Mouse (Mus musculus) kidney, embryonic 14.5 days (tissue): Measurements from ENCODE around the gene Rbm39. TPM values are rescaled to one million over a fixed set of nuclear protein-coding genes. Genes with fewer than 3 reads are reported as not detected.

ENCODE experiments used
- ATAC-seq: fragments of 200-750 bp; cut with Nextera tagmentation; 2 replicates; pipeline ENCODE4 v1.8.0; 2017; ENCODE audit warnings: moderate number of reproducible peaks, mild to moderate bottlenecking, moderate TSS enrichment, moderate library complexity; ENCODE audit not compliant: low FRiP score, low TSS enrichment
- H3K27ac ChIP-seq: fragments of 300-500 bp; sonication (generic); 2 replicates; pipeline ENCODE4 v1.5.1; 2014; ENCODE audit warnings: low read depth, mild to moderate bottlenecking, low read length, moderate library complexity, mixed read lengths
- H3K27me3 ChIP-seq: fragments of 300-500 bp; sonication (generic); 2 replicates; pipeline ENCODE4 v1.6.1; 2014; ENCODE audit warnings: mild to moderate bottlenecking, low read length; ENCODE audit not compliant: control insufficient read depth, insufficient read depth
- H3K36me3 ChIP-seq: fragments of 300-500 bp; sonication (generic); 2 replicates; pipeline ENCODE4 v1.6.1; 2014; ENCODE audit warnings: low read length, mixed read lengths; ENCODE audit not compliant: control insufficient read depth, insufficient read depth
- H3K4me1 ChIP-seq: fragments of 300-500 bp; sonication (generic); 2 replicates; pipeline ENCODE4 v1.6.1; 2014; ENCODE audit warnings: low read length, mixed read lengths; ENCODE audit not compliant: control insufficient read depth, insufficient read depth
- H3K4me2 ChIP-seq: fragments of 300-500 bp; sonication (generic); replicated peaks from 2 replicates; pipeline ENCODE4 v1.6.1; 2014; ENCODE audit warnings: low read depth, mild to moderate bottlenecking, low read length
- H3K4me3 ChIP-seq: fragments of 300-500 bp; sonication (generic); 2 replicates; pipeline ENCODE4 v1.5.1; 2014; ENCODE audit warnings: mild to moderate bottlenecking, low read length
- H3K9ac ChIP-seq: fragments of 300-500 bp; sonication (generic); 2 replicates; pipeline ENCODE4 v1.6.1; 2014; ENCODE audit warnings: low read depth, mild to moderate bottlenecking, low read length, moderate library complexity
- H3K9me3 ChIP-seq: fragments of 300-500 bp; sonication (generic); 2 replicates; pipeline ENCODE4 v1.6.1; 2016; ENCODE audit warnings: low read length; ENCODE audit not compliant: control insufficient read depth
- WGBS: fragments of 180-500 bp; shearing (Covaris S2); extraction: QIAGEN DNeasy Blood & Tissue Kit; methylation state at CpG from one replicate; pipeline ENCODE4 v1.1.7; 2014; 5-methylcytosine and 5-hydroxymethylcytosine counted together
- polyA plus RNA-seq: library from polyadenylated mRNA; unstranded; fragments of >200 nt; fragmentation: Nextera tagmentation; extraction: Ambion mirVana; gene quantifications from 2 replicates; pipeline ENCODE4 v1.2.1, GENCODE M21; 2014

The Rbm39 gene
- polyA plus RNA-seq, 1 experiment from 2014 or later, result 683 TPM

GRCm38 (mm10) chr2:156151538-156151937 is 28.5 kb downstream of the Rbm39 start:
- no peaks in the 10 kb centered on the region for H3K9me3 ChIP-seq
- no peak overlapping the region for H3K9ac ChIP-seq
- peaks cover 80% of the 10 kb centered on the region for H3K36me3 ChIP-seq
- H3K4me1 ChIP-seq, result no peaks in the 10 kb centered on the region
- no peak overlapping the region for H3K4me2 ChIP-seq
- no peaks in the 10 kb centered on the region for H3K27me3 ChIP-seq
- no peak overlapping the region for H3K4me3 ChIP-seq
- no peak overlapping the region for H3K27ac ChIP-seq
- no peak for ATAC-seq

GRCm38 (mm10) chr2:156147316-156147915 is 32.6 kb downstream of the Rbm39 start:
- Histone ChIP-seq H3K4me1 (peaks cover 15% of the 10 kb centered on the region), H3K9ac (no peak overlapping the region), H3K27me3 (no peaks in the 10 kb centered on the region), H3K27ac (no peak overlapping the region), H3K9me3 (no peaks in the 10 kb centered on the region), H3K4me3 (no peak overlapping the region), H3K36me3 (peaks cover 54% of the 10 kb centered on the region), H3K4me2 (no peak overlapping the region)
- no peak for ATAC-seq
- 90% methylated on average over 3 of the region's 3 CpGs for WGBS

DNA sequence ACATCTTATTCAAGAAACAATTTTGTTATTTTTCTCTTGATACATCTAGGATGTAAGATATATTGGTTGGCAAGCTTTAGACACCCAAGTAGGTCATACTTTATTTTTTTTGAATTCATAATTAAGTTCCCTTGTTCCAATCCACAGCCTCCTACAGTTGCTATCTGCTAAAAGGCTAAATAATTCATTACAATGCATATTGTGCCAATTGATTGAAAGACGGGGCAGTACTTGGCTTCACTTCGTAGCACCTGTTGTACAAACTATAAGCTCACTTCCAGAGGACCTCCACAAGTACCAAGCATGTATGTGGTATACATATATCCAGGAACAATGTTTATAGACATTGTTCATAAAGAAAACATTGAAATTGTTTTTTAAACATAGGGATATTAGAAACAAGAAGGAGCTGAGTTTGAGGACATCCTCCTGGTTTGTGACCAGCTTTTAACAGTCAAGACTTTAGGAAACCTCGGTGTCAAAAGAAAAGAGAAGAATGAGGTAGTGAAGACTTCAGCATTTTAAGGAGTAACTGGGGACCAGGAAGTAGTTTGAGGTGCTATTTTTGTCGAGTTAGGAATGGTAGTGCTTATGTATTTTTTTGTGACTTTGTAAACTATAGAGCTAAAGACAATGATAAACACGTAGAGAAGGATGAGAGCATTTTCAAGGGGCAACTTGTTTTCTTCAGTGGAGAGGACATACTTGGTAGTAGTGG is 33.6 kb downstream of the Rbm39 start:
- H3K4me3 ChIP-seq, result no peak overlapping the region
- no peaks in the 10 kb centered on the region for H3K9me3 ChIP-seq
- no peak overlapping the region for H3K9ac ChIP-seq
- no peak overlapping the region for H3K4me2 ChIP-seq
- ATAC-seq, result no peak
- H3K36me3 ChIP-seq, result peaks cover 50% of the 10 kb centered on the region
- H3K4me1 ChIP-seq, result peaks cover 15% of the 10 kb centered on the region
- 76% methylated on average over 5 of the region's 5 CpGs for whole genome bisulfite sequencing
- H3K27me3 ChIP-seq, result no peaks in the 10 kb centered on the region
- no peak overlapping the region for H3K27ac ChIP-seq

- ATAC-seq, result no peak
- Histone ChIP-seq H3K9ac (no peak overlapping the region), H3K4me1 (peaks cover 15% of the 10 kb centered on the region), H3K4me3 (peak overlapping the region; percentile 87), H3K27me3 (no peaks in the 10 kb centered on the region), H3K4me2 (peak overlapping the region; percentile 75), H3K27ac (no peak overlapping the region), H3K36me3 (peaks cover 43% of the 10 kb centered on the region), H3K9me3 (no peaks in the 10 kb centered on the region)
- 58% methylated on average over 11 of the region's 11 CpGs for WGBS
Observed at GRCm38 (mm10) chr2:156145486-156146130, 34.4 kb downstream of the Rbm39 start.

GRCm38 (mm10) chr2:156143953-156144724 is 35.9 kb downstream of the Rbm39 start, which contains the start of the genes Romo1 and Nfs1:
Gene Romo1, plus strand, starts transcription at chr2:156144039.
Gene Nfs1, minus strand, starts transcription at chr2:156144186.
- ATAC-seq, result peak; percentile 98
- H3K9me3 ChIP-seq, result no peaks in the 10 kb centered on the region
- peaks cover 15% of the 10 kb centered on the region for H3K4me1 ChIP-seq
- H3K9ac ChIP-seq, result peak within 1 kb of the TSS; percentile 92
- peak within 1 kb of the TSS; percentile 75 for H3K4me2 ChIP-seq
- peaks cover 30% of the 10 kb centered on the region for H3K36me3 ChIP-seq
- peak within 1 kb of the TSS; percentile 97 for H3K27ac ChIP-seq
- H3K4me3 ChIP-seq, result peak within 1 kb of the TSS; percentile 87
- no peaks in the 10 kb centered on the region for H3K27me3 ChIP-seq
- under 1% methylated on average over 70 of the region's 70 CpGs for WGBS

GRCm38 (mm10) chr2:156143367-156143766 is 36.7 kb downstream of the Rbm39 start:
- no peak for ATAC-seq
- WGBS, result under 1% methylated on average over 16 of the region's 16 CpGs
- peaks cover 22% of the 10 kb centered on the region for H3K36me3 ChIP-seq

DNA sequence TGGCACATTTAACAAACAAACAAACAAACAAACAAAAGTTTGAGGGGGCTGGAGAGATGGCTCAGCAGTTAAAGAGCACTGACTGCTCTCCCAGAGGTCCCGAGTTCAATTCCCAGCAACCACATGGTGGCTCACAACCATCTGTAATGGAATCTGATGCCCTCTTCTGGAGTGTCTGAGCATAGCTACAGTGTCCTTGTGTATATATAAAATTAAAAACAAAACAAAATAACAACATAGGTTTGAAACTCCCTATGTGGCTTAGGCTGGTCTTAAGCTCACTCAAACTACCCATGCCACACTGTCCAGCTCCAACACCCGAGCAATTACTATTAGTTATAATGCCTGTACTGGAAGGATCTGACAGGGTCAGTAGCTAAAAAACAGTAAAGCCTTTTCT is 37.2 kb downstream of the Rbm39 start:
- Histone ChIP-seq H3K27me3 (no peaks in the 10 kb centered on the region), H3K36me3 (peaks cover 17% of the 10 kb centered on the region), H3K4me1 (peaks cover 15% of the 10 kb centered on the region), H3K4me3 (peak overlapping the region; percentile 87), H3K4me2 (peak overlapping the region; percentile 75), H3K9me3 (no peaks in the 10 kb centered on the region), H3K9ac (peak overlapping the region; percentile 92; the same call in 1 of the 2 replicates), H3K27ac (no peak overlapping the region; the same call in 1 of the 2 replicates)
- ATAC-seq, result no peak
- WGBS, result 76% methylated on average over 2 of the region's 2 CpGs

More at GRCm38 (mm10) chr2:156143367-156143766, 36.7 kb downstream of the Rbm39 start:
- Histone ChIP-seq H3K9ac (peak overlapping the region; percentile 92), H3K4me1 (peaks cover 15% of the 10 kb centered on the region), H3K4me3 (peak overlapping the region; percentile 87), H3K27me3 (no peaks in the 10 kb centered on the region), H3K9me3 (no peaks in the 10 kb centered on the region), H3K4me2 (peak overlapping the region; percentile 75), H3K27ac (peak overlapping the region; percentile 97)

DNA sequence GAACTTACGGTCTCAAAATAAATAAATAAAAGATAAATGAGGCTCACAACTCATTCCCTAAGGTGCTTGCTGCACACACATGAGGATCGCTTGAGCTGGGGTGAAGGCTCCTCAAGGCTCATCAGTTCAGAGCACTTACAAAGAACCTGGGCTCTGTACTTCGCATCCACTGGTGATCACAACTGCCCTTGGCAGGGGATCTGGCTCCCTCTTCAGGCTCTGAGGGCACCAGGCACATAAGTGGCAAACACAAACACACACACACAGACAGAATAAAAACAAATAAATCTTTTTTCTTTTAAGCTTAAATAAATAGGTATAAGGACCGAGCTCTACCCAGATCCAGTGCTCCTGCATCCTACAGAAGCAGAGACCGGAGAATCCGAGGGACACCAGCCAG is 44.3 kb downstream of the Rbm39 start:
- Histone ChIP-seq H3K9me3 (no peaks in the 10 kb centered on the region), H3K36me3 (no peaks in the 10 kb centered on the region; the same call in 1 of the 2 replicates), H3K4me1 (no peaks in the 10 kb centered on the region), H3K4me2 (no peak overlapping the region), H3K9ac (no peak overlapping the region), H3K27ac (no peak overlapping the region), H3K4me3 (no peak overlapping the region), H3K27me3 (no peaks in the 10 kb centered on the region)
- no peak for ATAC-seq
- 91% methylated on average over 6 of the region's 6 CpGs for WGBS
